Mouse (Mus musculus) spleen, postnatal 4 days (tissue): Measurements from ENCODE around the gene Ube2k.
A peak's percentile ranks its signal among the peaks of the same experiment; 100 is the strongest.
"Not testable (repeated sequence)": the region's sequence is repeated elsewhere in the genome, so short reads cannot be mapped to it uniquely, and the experiment has no call there.

Source experiments
- DNase-seq, 2 experiments: peaks; one replicate each; pipeline ENCODE4 v3.0.0; 2022; ENCODE audit warnings: low spot score in 2 of 2

Ube2k gene

GRCm38 (mm10) chr5:65536751-65537419 is at the start of gene Ube2k, which contains the start of gene Smim14:
TSS of gene Ube2k (plus strand) at chr5:65537233.
TSS of gene Smim14 (minus strand) at chr5:65537184.
- peak; percentile 95 to 99 for DNase-seq

- DNase-seq: no peak
Measured at GRCm38 (mm10) chr5:65487381-65487780, 49.7 kb upstream of the Ube2k start.

- DNase-seq: no peak
Measured at GRCm38 (mm10) chr5:65488725-65489124, 48.3 kb upstream of the Ube2k start.

GRCm38 (mm10) chr5:65489830-65490229 is 47.2 kb upstream of the Ube2k start:
- no peak for DNase-seq

- DNase-seq: peak; percentile 78 to 90
Measured at GRCm38 (mm10) chr5:65491767-65492715, 45.0 kb upstream of the Ube2k start.

GRCm38 (mm10) chr5:65492716-65493531 is 44.1 kb upstream of the Ube2k start, which contains the start of gene Gm43552:
TSS of gene Gm43552 (minus strand) at chr5:65492833.
- peak; percentile 92 to 95 for DNase-seq

GRCm38 (mm10) chr5:65500231-65500630 is 36.8 kb upstream of the Ube2k start:
- no peak for DNase-seq

- no peak for DNase-seq
Measured at GRCm38 (mm10) chr5:65501407-65501806, 35.6 kb upstream of the Ube2k start.

GRCm38 (mm10) chr5:65505786-65506185 is 31.2 kb upstream of the Ube2k start:
- peak in 1 of 2 experiments; percentile 37 for DNase-seq

- no peak for DNase-seq
Measured at GRCm38 (mm10) chr5:65508395-65508794, 28.6 kb upstream of the Ube2k start.

- no peak for DNase-seq
Measured at GRCm38 (mm10) chr5:65513506-65513905, 23.5 kb upstream of the Ube2k start.

GRCm38 (mm10) chr5:65514635-65515278 is 22.3 kb upstream of the Ube2k start:
- DNase-seq: no peak

- DNase-seq: no peak
Measured at GRCm38 (mm10) chr5:65521803-65522202, 15.2 kb upstream of the Ube2k start.

GRCm38 (mm10) chr5:65524831-65525230 is 12.2 kb upstream of the Ube2k start:
- DNase-seq: no peak

GRCm38 (mm10) chr5:65525674-65526443 is 11.2 kb upstream of the Ube2k start:
- DNase-seq: peak in 1 of 2 experiments; percentile 19

GRCm38 (mm10) chr5:65531283-65531682 is 5.8 kb upstream of the Ube2k start:
- no peak for DNase-seq

GRCm38 (mm10) chr5:65534496-65534895 is 2.5 kb upstream of the Ube2k start:
- no peak for DNase-seq

GRCm38 (mm10) chr5:65535457-65536067 is 1.5 kb upstream of the Ube2k start:
- DNase-seq: peak in 1 of 2 experiments; percentile 23

- not testable (repeated sequence) for DNase-seq
Measured at GRCm38 (mm10) chr5:65536068-65536465, 966 bp upstream of the Ube2k start.
